In genomic region chr4:133442194-133442593, GRCm38 (mm10) we compare ENCODE assay signal across 22 mouse cellular contexts. TPM values are rescaled to one million over a fixed set of nuclear protein-coding genes. Genes with fewer than 3 reads are reported as not detected.
DNase-seq lines count a peak whose midpoint lies in the region; ATAC-seq lines count a peak whose summit lies in the region.
"Had no signal": no experiment of that assay in that cellular context is flagged by ENCODE, and none has a peak within 500 bp of the region (broad histone marks: within the 10 kb centered on the region; RNA-seq: fewer than 3 reads in every experiment).

No protein-coding gene starts in this region.

- no peaks in the 10 kb centered on the region for H3K36me3 ChIP-seq in heart, embryonic 16.5 days (ENCODE audit: control insufficient read depth, insufficient read depth)
- no peaks in the 10 kb centered on the region for H3K36me3 ChIP-seq in limb, embryonic 10.5 days
- H3K36me3 ChIP-seq: G1E; heart, embryonic 10.5 days had no signal

- H3K27me3 ChIP-seq in heart, embryonic 16.5 days (ENCODE audit: control insufficient read depth, insufficient read depth, low read length), result no peaks in the 10 kb centered on the region
- H3K27me3 ChIP-seq in limb, embryonic 10.5 days (ENCODE audit: low read depth, poor library complexity, severe bottlenecking), result no peaks in the 10 kb centered on the region

- no peak overlapping the region for H3K9ac ChIP-seq in heart, embryonic 16.5 days (ENCODE audit: low read length)

- no peaks in the 10 kb centered on the region for H3K9me3 ChIP-seq in heart, embryonic 16.5 days (replicated peaks; ENCODE audit: control insufficient read depth, low read length)
- H3K9me3 ChIP-seq in limb, embryonic 10.5 days (replicated peaks), result no peaks in the 10 kb centered on the region
- H3K9me3 ChIP-seq: G1E; heart, embryonic 10.5 days had no signal

- no peak overlapping the region for H3K4me2 ChIP-seq in heart, embryonic 16.5 days (ENCODE audit: low read depth, low read length)
- H3K4me2 ChIP-seq: liver, embryonic 11.5 days had no signal

- ATAC-seq in heart, embryonic 16.5 days (replicated peaks; ENCODE audit: extremely low read depth, insufficient read depth, low FRiP score), result no peak
- no peak for ATAC-seq in activated CD4-positive, CD25-positive, alpha-beta regulatory T cell, adult 4 months
- ATAC-seq: midbrain, embryonic 16.5 days had no signal

- H3K27ac ChIP-seq in heart, embryonic 16.5 days (ENCODE audit: low read length), result peak overlapping the region; percentile 75
- peak overlapping the region; percentile 80 for H3K27ac ChIP-seq in limb, embryonic 10.5 days

- no peak for DNase-seq in heart, adult 18-20 months
- peak; percentile 56 for DNase-seq in ES-CJ7 (ENCODE audit: low read depth, low spot score)
- peak; percentile 91 for DNase-seq in Muller cell, postnatal 12 days (ENCODE audit: inconsistent ontology term)
- no peak for DNase-seq in limb, embryonic 10.5 days (ENCODE audit: low spot score)
- DNase-seq in lung, postnatal 14 days, result no peak
- DNase-seq: adrenal gland, postnatal 10 days; cerebellum, adult 11-12 months; cerebellum, postnatal 25 days; gastrocnemius, postnatal 25 days; kidney, adult 8-10 months; kidney, postnatal 36 days; layer of hippocampus, adult 9-11 months; lung, adult 2 months; thymus, adult 2 months had no signal

- H3K4me1 ChIP-seq in heart, embryonic 16.5 days (ENCODE audit: control insufficient read depth, insufficient read depth, low read length), result peaks cover 12% of the 10 kb centered on the region
- H3K4me1 ChIP-seq in limb, embryonic 10.5 days, result peaks cover 50% of the 10 kb centered on the region

- H3K4me3 ChIP-seq in heart, embryonic 16.5 days (ENCODE audit: low read length), result no peak overlapping the region
- H3K4me3 ChIP-seq in limb, embryonic 10.5 days, result no peak overlapping the region
- H3K4me3 ChIP-seq: heart, embryonic 10.5 days had no signal

- 66% methylated on average over 3 of the region's 3 CpGs for WGBS in heart, embryonic 16.5 days
- WGBS in limb, embryonic 10.5 days, result 59% methylated on average over 3 of the region's 3 CpGs

RNA-seq across cellular contexts. Expression of gene Tent5b, which starts 37.7 kb away (rescaled TPM):
- polyA plus RNA-seq in heart, embryonic 16.5 days (2015; fragmentation: Nextera tagmentation; extraction: Ambion mirVana), result 1.0 and 1.3 TPM in 2 replicates
- total RNA-seq in heart, adult 18-20 months (2021), result 1 to 10 TPM; 2.0 to 3.5 TPM
- polyA plus RNA-seq in limb, embryonic 10.5 days (2016; fragmentation: Nextera tagmentation; extraction: Ambion mirVana), result 0.68 and 1.1 TPM in 2 replicates
- polyA plus RNA-seq in activated CD4-positive, CD25-positive, alpha-beta regulatory T cell, adult 4 months (2017; shearing (Covaris generic)), result not detected
- total RNA-seq: G1E; left cerebral cortex, postnatal 10 days; megakaryocyte progenitor cell, adult 5-6 weeks had no signal
- polyA plus RNA-seq: G1E; liver, embryonic 11.5 days had no signal

RNA-seq across cellular contexts. Expression of gene Trnp1, which starts 56.2 kb away (rescaled TPM):
- polyA plus RNA-seq in heart, embryonic 16.5 days (2015; fragmentation: Nextera tagmentation; extraction: Ambion mirVana), result 0.64 and 1.5 TPM in 2 replicates
- total RNA-seq in heart, adult 18-20 months (2021), result 1 to 10 TPM; 2.4 to 2.8 TPM
- 0.46 and 0.65 TPM in 2 replicates for polyA plus RNA-seq in limb, embryonic 10.5 days (2016; fragmentation: Nextera tagmentation; extraction: Ambion mirVana)
- polyA plus RNA-seq in activated CD4-positive, CD25-positive, alpha-beta regulatory T cell, adult 4 months (2017; shearing (Covaris generic)), result not detected
- total RNA-seq: megakaryocyte progenitor cell, adult 5-6 weeks had no signal
- polyA plus RNA-seq: G1E had no signal

Comparison
In these comparisons a context has a peak if more than half of its experiments do, and no peak if none do; other contexts are left out.
1. DNase-seq: peak in ES-CJ7 (single experiment) and Muller cell, postnatal 12 days (single experiment); none in heart, adult 18-20 months (0 of 2), limb, embryonic 10.5 days (single experiment) and lung, postnatal 14 days (single experiment).